Comparison of ENCODE assay signal across 8 mouse cellular contexts in the genomic region with DNA sequence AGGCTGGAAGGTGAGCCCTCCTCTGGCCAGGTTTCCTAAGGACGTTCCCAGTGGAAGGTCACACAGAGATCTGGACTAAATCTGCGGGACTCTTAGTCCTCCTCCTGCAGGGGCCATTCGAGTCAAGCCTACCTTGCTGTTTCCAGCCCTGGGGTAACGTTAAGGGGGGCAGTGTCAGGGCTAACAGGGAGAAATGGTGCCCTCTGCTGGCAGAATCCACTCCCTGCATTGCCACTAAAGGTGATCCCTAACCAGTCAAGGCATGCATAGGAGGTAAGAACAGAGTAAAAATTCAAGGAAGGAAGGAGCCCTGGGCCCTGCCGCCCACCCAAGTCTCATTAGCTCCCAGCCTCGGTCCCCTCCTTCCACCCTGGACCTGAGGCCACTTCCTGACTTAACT. TPM values are rescaled to one million over a fixed set of nuclear protein-coding genes. Genes with fewer than 3 reads are reported as not detected.
DNase-seq lines count a peak whose midpoint lies in the region; ATAC-seq and TF ChIP-seq lines count a peak whose summit lies in the region.

No protein-coding gene starts in this region.

- H3ac ChIP-seq in C2C12 (ENCODE audit: control insufficient read depth, insufficient read length, low read depth), result no peak overlapping the region

- peak; percentile 87 for DNase-seq in adrenal gland, postnatal 10 days
- DNase-seq in embryo, embryonic 11 days, result peak; percentile 84
- peak; percentile 81 for DNase-seq in heart, adult 8-10 months (ENCODE audit: low spot score)
- DNase-seq in kidney, postnatal 25 days, result peak; percentile 85 to 92
- peak; percentile 76 for DNase-seq in liver, postnatal 0 days
- DNase-seq in thymus, postnatal 0 days (ENCODE audit: low spot score), result peak; percentile 75

- peak; percentile 17; the same call in 1 of the 2 replicates for ATAC-seq in liver, postnatal 0 days

- H3K9me3 ChIP-seq in liver, postnatal 0 days (ENCODE audit: low read length), result no peaks in the 10 kb centered on the region

- H3K4me1 ChIP-seq in liver, postnatal 0 days (ENCODE audit: insufficient read depth), result peaks cover 7% of the 10 kb centered on the region
- H3K4me1 ChIP-seq in olfactory bulb, adult 2 months (ENCODE audit: control insufficient read depth, insufficient read depth, low read length), result 0 out of 2 replicates have a peak, but pooled peaks cover 2% of the 10 kb centered on the region

- TF ChIP-seq EP300 in liver, postnatal 0 days (IDR thresholded peaks at IDR 0.05; ENCODE audit: low read depth), result no peak

- TF ChIP-seq POLR2A in olfactory bulb, adult 2 months (IDR thresholded peaks at IDR 0.05; ENCODE audit: insufficient read depth, low read depth, low read length), result no peak

- WGBS in liver, postnatal 0 days (ENCODE audit: insufficient replicate concordance), result 5% methylated on average over 6 of the region's 6 CpGs
- WGBS in olfactory bulb, adult 2 months, result 3% methylated on average over 6 of the region's 6 CpGs

- peak; percentile 91 for TF ChIP-seq CTCF in C2C12 (IDR thresholded peaks at IDR 0.05; ENCODE audit: control insufficient read depth, insufficient read depth, insufficient read length)
- TF ChIP-seq CTCF in liver, postnatal 0 days (IDR thresholded peaks at IDR 0.05; ENCODE audit: low read depth), result peak; percentile 89
- peak; percentile 93 for TF ChIP-seq CTCF in olfactory bulb, adult 2 months (IDR thresholded peaks at IDR 0.05; ENCODE audit: insufficient read depth, low read depth, low read length)

- H3K36me3 ChIP-seq in C2C12 (ENCODE audit: control insufficient read depth, insufficient read depth), result no peaks in the 10 kb centered on the region
- no peaks in the 10 kb centered on the region for H3K36me3 ChIP-seq in liver, postnatal 0 days (replicated peaks; ENCODE audit: insufficient read depth, low read length)

- H3K9ac ChIP-seq in liver, postnatal 0 days (replicated peaks), result no peak overlapping the region

- H3K27me3 ChIP-seq in C2C12 (ENCODE audit: control insufficient read depth, insufficient read depth, insufficient read length), result peaks cover 9% of the 10 kb centered on the region
- H3K27me3 ChIP-seq in liver, postnatal 0 days (ENCODE audit: insufficient read depth, low read length), result no peaks in the 10 kb centered on the region

- no peaks in the 10 kb centered on the region for H3K79me3 ChIP-seq in C2C12 (ENCODE audit: low read depth)

- no peak overlapping the region for H3K4me3 ChIP-seq in C2C12 (ENCODE audit: insufficient read depth, poor library complexity, severe bottlenecking)
- no peak overlapping the region for H3K4me3 ChIP-seq in liver, postnatal 0 days (ENCODE audit: low read depth, low read length)
- no peak overlapping the region for H3K4me3 ChIP-seq in olfactory bulb, adult 2 months (ENCODE audit: insufficient read depth, low read depth, low read length)

- no peaks in the 10 kb centered on the region for H3K79me2 ChIP-seq in C2C12 (ENCODE audit: control insufficient read depth, insufficient read depth)

- H3K27ac ChIP-seq in liver, postnatal 0 days (ENCODE audit: low read depth), result no peak overlapping the region
- no peak overlapping the region for H3K27ac ChIP-seq in olfactory bulb, adult 2 months (ENCODE audit: insufficient read depth, low read depth, low read length)

- no peak overlapping the region for H3K4me2 ChIP-seq in liver, postnatal 0 days (ENCODE audit: low read depth, low read length)

TF ChIP-seq in C2C12, 6 proteins besides CTCF, POLR2A, EP300 and RAD21:
- TF ChIP-seq FOSL1 (IDR thresholded peaks at IDR 0.05; ENCODE audit: insufficient read depth, low read length, poor library complexity, severe bottlenecking) (no peak), MYOG (IDR thresholded peaks at IDR 0.05; ENCODE audit: control insufficient read depth, extremely low read depth, insufficient read length) (no peak), USF1 (IDR thresholded peaks at IDR 0.05; ENCODE audit: low read depth) (no peak), MAX (IDR thresholded peaks at IDR 0.05) (no peak), MYOD1 (IDR thresholded peaks at IDR 0.05; ENCODE audit: control insufficient read depth, insufficient read length, low read depth) (no peak), CEBPB (IDR thresholded peaks at IDR 0.05; ENCODE audit: low read depth) (no peak)

RNA-seq across cellular contexts. Expression of a gene that starts 15.0 kb away (rescaled TPM):
- 0.96 TPM for polyA plus RNA-seq in C2C12 (2012; fragmentation: generic; extraction: Trizol)
- total RNA-seq in adrenal gland, postnatal 10 days (2021), result 1 to 10 TPM; 4.8 to 5.1 TPM
- under 1 TPM in 3 of 4 experiments, not detected in 1; 0.26 to 0.73 (median 0.50) TPM for total RNA-seq in heart, adult 8-10 months (2022)
- polyA plus RNA-seq in liver, postnatal 0 days (2015; fragmentation: Nextera tagmentation; extraction: Ambion mirVana), result 8.3 and 9.3 TPM in 2 replicates
- not detected in 2 replicates for polyA plus RNA-seq in olfactory bulb, adult 2 months (2012; ENCODE audit: insufficient read depth, insufficient read length, low replicate concordance, missing spikeins)
- 5.9 and 8.0 TPM in 2 replicates for polyA plus RNA-seq in thymus, postnatal 0 days (2015; fragmentation: Nextera tagmentation; extraction: Ambion mirVana)

RNA-seq across cellular contexts. Expression of a gene that starts 25.7 kb away (rescaled TPM):
- 8.8 TPM for polyA plus RNA-seq in C2C12 (2012; fragmentation: generic; extraction: Trizol)
- 10 to 100 TPM; 11.2 to 15.6 TPM for total RNA-seq in adrenal gland, postnatal 10 days (2021)
- 10 to 100 TPM; 15.3 to 20.1 (median 17.5) TPM for total RNA-seq in heart, adult 8-10 months (2022)
- polyA plus RNA-seq in liver, postnatal 0 days (2015; fragmentation: Nextera tagmentation; extraction: Ambion mirVana), result 0.85 and 1.1 TPM in 2 replicates
- polyA plus RNA-seq in olfactory bulb, adult 2 months (2012; ENCODE audit: insufficient read depth, insufficient read length, low replicate concordance, missing spikeins), result not detected in 2 replicates
- 16.6 and 17.2 TPM in 2 replicates for polyA plus RNA-seq in thymus, postnatal 0 days (2015; fragmentation: Nextera tagmentation; extraction: Ambion mirVana)

RNA-seq across cellular contexts. Expression of a gene that starts 34.7 kb away (rescaled TPM):
- 0.01 TPM for polyA plus RNA-seq in C2C12 (2012; fragmentation: generic; extraction: Trizol)
- total RNA-seq in adrenal gland, postnatal 10 days (2021), result 1 to 10 TPM in 1 of 2 experiments, under 1 TPM in 1; 0.84 to 1.6 TPM
- total RNA-seq in heart, adult 8-10 months (2022), result under 1 TPM in 2 of 4 experiments, not detected in 2; 0.09 to 0.14 TPM
- polyA plus RNA-seq in liver, postnatal 0 days (2015; fragmentation: Nextera tagmentation; extraction: Ambion mirVana), result 0.05 TPM in 2 replicates
- polyA plus RNA-seq in olfactory bulb, adult 2 months (2012; ENCODE audit: insufficient read depth, insufficient read length, low replicate concordance, missing spikeins), result not detected in 2 replicates
- 0.13 and 0.46 TPM in 2 replicates for polyA plus RNA-seq in thymus, postnatal 0 days (2015; fragmentation: Nextera tagmentation; extraction: Ambion mirVana)
